29 mouse cellular contexts compared by ENCODE assay signal in the genomic region with DNA sequence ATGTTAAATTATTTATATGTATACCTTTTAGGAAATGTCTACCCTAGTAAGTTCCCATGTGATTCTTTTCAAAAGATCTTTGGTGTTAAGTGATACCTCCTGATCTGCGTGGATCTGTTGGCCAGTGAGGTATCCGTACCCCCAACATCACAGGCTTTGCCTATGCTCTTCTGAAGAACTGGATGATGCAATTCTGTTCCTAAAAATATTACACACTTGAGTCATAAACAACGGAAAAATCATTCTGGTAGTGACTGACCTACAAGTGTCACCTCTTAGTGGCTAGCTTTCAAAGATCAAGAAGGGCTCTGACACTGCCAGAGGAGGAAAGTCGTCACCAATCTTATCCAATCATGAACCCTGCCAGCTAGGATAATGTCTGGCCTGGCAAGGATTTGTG.
"Had no signal": no experiment of that assay in that cellular context is flagged by ENCODE, and none has a peak within 500 bp of the region (broad histone marks: within the 10 kb centered on the region; RNA-seq: fewer than 3 reads in every experiment).

No protein-coding gene starts in this region.

- H3K4me2 ChIP-seq: heart, embryonic 11.5 days; heart, embryonic 12.5 days; heart, embryonic 13.5 days; heart, embryonic 15.5 days; hindbrain, embryonic 12.5 days; hindbrain, embryonic 13.5 days; hindbrain, embryonic 14.5 days; hindbrain, embryonic 15.5 days; intestine, embryonic 15.5 days; kidney, embryonic 15.5 days had no signal

- H3K4me3 ChIP-seq: heart, embryonic 10.5 days; heart, embryonic 12.5 days; heart, embryonic 13.5 days; heart, embryonic 15.5 days; hindbrain, embryonic 10.5 days; hindbrain, embryonic 12.5 days; hindbrain, embryonic 13.5 days; hindbrain, embryonic 15.5 days; intestine, embryonic 15.5 days; kidney, embryonic 15.5 days; layer of hippocampus, adult 2 months; left cerebral cortex, adult 2 months had no signal

- H3K36me3 ChIP-seq: heart, embryonic 10.5 days; heart, embryonic 12.5 days; heart, embryonic 13.5 days; heart, embryonic 15.5 days; hindbrain, embryonic 10.5 days; hindbrain, embryonic 12.5 days; hindbrain, embryonic 13.5 days; hindbrain, embryonic 15.5 days; intestine, embryonic 15.5 days; kidney, embryonic 15.5 days had no signal

- H3K27me3 ChIP-seq: heart, embryonic 12.5 days; heart, embryonic 13.5 days; heart, embryonic 15.5 days; hindbrain, embryonic 12.5 days; hindbrain, embryonic 13.5 days; hindbrain, embryonic 15.5 days; intestine, embryonic 15.5 days; kidney, embryonic 15.5 days had no signal

- DNase-seq: heart, postnatal 10 days; heart, postnatal 14 days; heart, postnatal 36 days; heart, postnatal 4 days; kidney, adult 11 months; kidney, adult 18-20 months; kidney, adult 2 months; kidney, adult 8-10 months; kidney, adult 9 months; kidney, postnatal 10 days; kidney, postnatal 14 days; kidney, postnatal 25 days; kidney, postnatal 36 days; layer of hippocampus, adult 9-11 months; layer of hippocampus, postnatal 36 days had no signal
